Mouse (Mus musculus) intestine, embryonic 16.5 days (tissue): ENCODE measurements at regions not wholly inside any gene's neighbourhood (a gene's known extent, or its start where the extent isn't known, plus 50 kb on each side); places are given as distances from the start of the nearest gene placed in this dataset.
A peak's percentile ranks its signal among the peaks of the same experiment; 100 is the strongest.

Experiments used
- ATAC-seq: fragments of 200-750 bp; cut with Nextera tagmentation; 2 replicates; pipeline ENCODE4 v1.8.0; 2017; ENCODE audit warnings: moderate TSS enrichment, moderate library complexity
- H3K27ac ChIP-seq: fragments of 300-500 bp; sonication (generic); 2 replicates; pipeline ENCODE4 v1.5.1; 2014; ENCODE audit warnings: mild to moderate bottlenecking, low read length
- H3K27me3 ChIP-seq: fragments of 300-500 bp; sonication (generic); replicated peaks from 2 replicates; pipeline ENCODE4 v1.6.1; 2014; ENCODE audit warnings: low read length, control low read depth, mixed read lengths; ENCODE audit not compliant: control insufficient read depth, insufficient read depth
- H3K36me3 ChIP-seq: fragments of 300-500 bp; sonication (generic); 2 replicates; pipeline ENCODE4 v1.6.1; 2014; ENCODE audit warnings: low read length, control low read depth; ENCODE audit not compliant: control insufficient read depth, insufficient read depth
- H3K4me1 ChIP-seq: fragments of 300-500 bp; sonication (generic); 2 replicates; pipeline ENCODE4 v1.6.1; 2014; ENCODE audit warnings: low read length, control low read depth, mixed read lengths; ENCODE audit not compliant: control insufficient read depth, insufficient read depth
- H3K4me2 ChIP-seq: fragments of 300-500 bp; sonication (generic); 2 replicates; pipeline ENCODE4 v1.6.1; 2014; ENCODE audit warnings: low read depth, low read length, control low read depth
- H3K4me3 ChIP-seq: fragments of 300-500 bp; sonication (generic); 2 replicates; pipeline ENCODE4 v1.5.1; 2014; ENCODE audit warnings: mild to moderate bottlenecking, low read length
- H3K9ac ChIP-seq: fragments of 300-500 bp; sonication (generic); 2 replicates; pipeline ENCODE4 v1.6.1; 2014; ENCODE audit warnings: low read depth, low read length
- H3K9me3 ChIP-seq: fragments of 300-500 bp; sonication (generic); 2 replicates; pipeline ENCODE4 v1.6.1; 2016; ENCODE audit warnings: low read length, control low read depth; ENCODE audit not compliant: control insufficient read depth
- WGBS: fragments of 180-500 bp; shearing (Covaris S2); extraction: QIAGEN DNeasy Blood & Tissue Kit; methylation state at CpG from one replicate; pipeline ENCODE4 v1.1.7; 2014; 5-methylcytosine and 5-hydroxymethylcytosine counted together

DNA sequence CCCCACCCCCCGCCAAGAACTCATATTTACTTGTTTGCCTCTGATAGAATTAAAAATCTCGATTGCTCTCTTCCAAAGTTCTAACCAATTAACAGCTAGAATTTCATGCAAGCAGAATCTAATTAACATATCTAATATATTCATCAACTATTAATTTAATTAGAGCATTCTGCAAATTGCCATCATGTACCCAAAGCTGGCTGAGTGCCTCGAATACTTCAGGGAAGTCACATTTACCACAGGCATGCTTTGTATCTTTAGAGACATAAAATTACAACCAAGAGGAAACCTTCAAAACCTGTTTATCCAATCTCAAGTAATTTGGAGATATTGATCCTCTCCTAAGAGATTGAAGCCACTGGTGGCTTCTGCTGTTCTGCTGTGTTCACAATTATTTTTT is 401.6 kb upstream of the Nmur2 start:
- 66% methylated on average over 3 of the region's 3 CpGs for WGBS
- ATAC-seq, result no peak
- no peak overlapping the region for H3K27ac ChIP-seq

DNA sequence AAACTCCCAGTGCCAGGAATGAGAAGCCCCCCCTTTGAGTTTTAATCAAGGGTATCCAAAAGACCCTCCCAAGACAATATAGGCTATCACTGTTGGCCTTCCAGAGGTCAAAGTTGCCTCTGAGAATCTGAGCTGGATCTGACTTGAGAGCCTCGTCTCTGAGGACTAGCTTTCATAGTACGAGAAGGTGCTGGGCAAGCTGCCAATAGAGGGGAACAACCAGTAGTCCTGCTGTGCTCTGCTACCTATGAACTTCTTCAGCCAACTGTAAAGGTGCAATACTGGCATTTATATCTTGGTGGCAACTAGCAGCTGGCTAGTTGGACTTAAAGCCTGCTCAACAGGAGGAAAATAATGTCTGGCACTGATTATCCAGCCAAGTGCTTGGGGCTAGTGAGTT is 400.3 kb upstream of the Nmur2 start:
- ATAC-seq, result no peak
- 53% methylated on average over 2 of the region's 2 CpGs for WGBS
- Histone ChIP-seq H3K9ac (no peak overlapping the region), H3K27me3 (no peaks in the 10 kb centered on the region), H3K4me3 (no peak overlapping the region), H3K36me3 (no peaks in the 10 kb centered on the region), H3K4me2 (no peak overlapping the region), H3K27ac (no peak overlapping the region), H3K9me3 (no peaks in the 10 kb centered on the region), H3K4me1 (no peaks in the 10 kb centered on the region)

More for the DNA sequence above, 401.6 kb upstream of the Nmur2 start:
- H3K9ac ChIP-seq, result no peak overlapping the region
- H3K27me3 ChIP-seq, result no peaks in the 10 kb centered on the region
- H3K4me3 ChIP-seq, result no peak overlapping the region
- H3K9me3 ChIP-seq, result no peaks in the 10 kb centered on the region
- H3K36me3 ChIP-seq, result no peaks in the 10 kb centered on the region
- no peak overlapping the region for H3K4me2 ChIP-seq
- H3K4me1 ChIP-seq, result no peaks in the 10 kb centered on the region

DNA sequence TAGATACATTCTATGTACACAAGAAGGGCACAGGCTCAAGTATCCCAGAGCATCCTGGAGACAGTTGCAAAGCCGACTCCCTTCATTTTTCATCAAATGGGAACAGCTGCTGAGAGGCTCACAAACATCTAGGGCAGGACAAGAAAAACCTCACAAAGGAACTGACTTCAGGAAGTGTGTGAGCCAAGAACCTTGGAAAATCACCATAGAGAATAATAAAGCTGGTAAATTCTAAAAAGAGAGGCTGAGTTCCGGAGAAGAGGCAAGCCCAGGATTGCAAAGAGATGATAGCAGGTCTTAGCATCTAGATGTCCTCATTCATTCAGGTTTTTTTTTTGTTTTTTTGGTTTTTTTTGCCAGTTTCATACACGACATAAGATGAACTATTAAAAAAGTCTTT is 390.3 kb upstream of the Nmur2 start:
- 74% methylated on average over 3 of the region's 3 CpGs for WGBS
- Histone ChIP-seq H3K27me3 (no peaks in the 10 kb centered on the region), H3K4me1 (no peaks in the 10 kb centered on the region), H3K36me3 (no peaks in the 10 kb centered on the region), H3K27ac (no peak overlapping the region), H3K9me3 (no peaks in the 10 kb centered on the region), H3K4me3 (no peak overlapping the region), H3K4me2 (no peak overlapping the region), H3K9ac (no peak overlapping the region)
- no peak for ATAC-seq

DNA sequence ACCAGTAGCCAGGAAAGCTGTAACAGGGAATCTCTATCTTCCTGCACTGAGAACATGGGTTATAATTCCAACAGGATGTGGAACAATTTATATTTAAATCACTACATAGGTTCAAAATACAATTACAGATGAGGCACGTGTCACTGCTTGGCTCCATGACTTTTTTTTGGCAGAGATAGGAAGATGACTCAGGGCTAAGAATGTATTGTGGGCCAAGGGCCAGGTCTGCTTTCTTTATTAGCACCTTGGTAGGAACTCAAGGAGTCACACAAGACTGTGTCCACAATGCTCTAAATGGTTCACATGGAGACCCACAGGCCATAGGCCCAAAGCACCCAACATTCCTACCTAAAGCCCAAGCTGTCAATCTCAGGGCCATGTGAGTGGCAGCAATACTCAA is 344.0 kb upstream of the Nmur2 start:
- H3K9me3 ChIP-seq, result no peaks in the 10 kb centered on the region
- no peak for ATAC-seq
- H3K36me3 ChIP-seq, result no peaks in the 10 kb centered on the region
- no peak overlapping the region for H3K4me3 ChIP-seq
- no peaks in the 10 kb centered on the region for H3K27me3 ChIP-seq
- H3K27ac ChIP-seq, result no peak overlapping the region
- no peaks in the 10 kb centered on the region for H3K4me1 ChIP-seq
- H3K9ac ChIP-seq, result no peak overlapping the region
- no peak overlapping the region for H3K4me2 ChIP-seq
- 56% methylated on average over 1 of the region's 1 CpGs for WGBS

DNA sequence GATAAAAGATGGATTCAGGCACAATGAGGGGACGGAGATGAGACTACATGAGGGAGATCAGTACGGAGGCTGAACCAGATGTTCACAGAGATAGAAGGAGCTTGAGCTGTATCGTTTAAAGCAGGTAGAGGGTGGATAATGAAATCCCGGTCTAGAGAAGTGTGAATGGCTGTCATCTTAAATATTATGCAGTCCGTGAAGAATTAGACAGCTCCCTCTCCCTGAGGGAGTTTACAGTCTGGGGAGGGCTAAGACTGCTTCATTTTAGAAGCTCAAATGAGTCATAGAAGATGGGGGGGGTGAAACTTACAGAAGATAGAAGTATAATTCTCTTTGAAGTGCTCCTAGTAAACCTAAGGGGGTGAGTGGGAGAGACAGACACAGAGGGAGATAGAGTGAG is 336.7 kb upstream of the Nmur2 start:
- WGBS, result 72% methylated on average over 5 of the region's 5 CpGs
- Histone ChIP-seq H3K36me3 (no peaks in the 10 kb centered on the region), H3K4me2 (no peak overlapping the region), H3K4me3 (no peak overlapping the region), H3K27ac (no peak overlapping the region), H3K27me3 (no peaks in the 10 kb centered on the region), H3K9ac (no peak overlapping the region), H3K4me1 (no peaks in the 10 kb centered on the region), H3K9me3 (no peaks in the 10 kb centered on the region)
- ATAC-seq, result no peak

DNA sequence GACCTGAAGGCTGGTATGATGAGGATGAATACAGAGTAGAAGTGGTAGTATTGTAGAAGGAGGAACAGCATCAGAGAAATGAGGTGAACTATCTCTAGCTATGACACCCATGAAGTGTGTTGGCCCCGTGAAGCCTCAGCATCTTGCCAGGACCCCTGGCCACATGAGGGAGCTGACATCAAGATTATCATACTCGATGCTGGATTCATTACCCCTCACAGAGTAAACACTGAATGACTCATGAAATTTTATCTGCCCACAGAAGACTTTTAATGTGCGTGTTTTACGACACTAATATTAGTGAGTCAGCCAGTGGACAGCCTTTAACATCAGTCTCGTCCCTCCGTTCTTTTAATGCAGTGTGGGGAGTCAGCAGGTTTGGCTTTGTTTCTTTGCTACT is 333.5 kb upstream of the Nmur2 start:
- H3K27me3 ChIP-seq, result no peaks in the 10 kb centered on the region
- no peak overlapping the region for H3K4me3 ChIP-seq
- H3K9ac ChIP-seq, result no peak overlapping the region
- no peak overlapping the region for H3K27ac ChIP-seq
- H3K4me2 ChIP-seq, result no peak overlapping the region
- no peaks in the 10 kb centered on the region for H3K36me3 ChIP-seq
- no peaks in the 10 kb centered on the region for H3K4me1 ChIP-seq
- no peaks in the 10 kb centered on the region for H3K9me3 ChIP-seq
- ATAC-seq, result no peak
- WGBS, result 41% methylated on average over 6 of the region's 6 CpGs

DNA sequence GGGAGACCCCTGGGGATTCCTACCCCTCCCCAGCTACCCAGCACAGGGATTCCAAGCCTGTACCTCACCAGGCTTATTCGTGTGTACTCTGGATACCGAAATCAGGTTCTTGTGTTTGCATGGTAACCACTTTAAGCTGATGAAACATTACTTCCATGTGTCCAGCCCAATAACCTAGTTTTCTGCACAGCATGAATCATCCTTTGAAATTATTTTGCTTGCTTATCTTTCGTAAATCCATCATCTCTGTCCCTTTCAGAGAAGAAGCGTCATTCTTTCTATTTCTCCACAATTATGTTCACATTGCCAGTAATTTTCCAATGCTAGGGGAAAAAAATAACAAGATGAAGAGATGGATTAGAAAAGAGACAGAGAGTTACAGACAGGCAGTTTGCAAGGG is 332.8 kb upstream of the Nmur2 start:
- H3K27me3 ChIP-seq, result no peaks in the 10 kb centered on the region
- no peak overlapping the region for H3K4me2 ChIP-seq
- no peak overlapping the region for H3K27ac ChIP-seq
- WGBS, result 79% methylated on average over 4 of the region's 4 CpGs
- H3K4me3 ChIP-seq, result no peak overlapping the region
- no peaks in the 10 kb centered on the region for H3K9me3 ChIP-seq
- no peaks in the 10 kb centered on the region for H3K4me1 ChIP-seq
- ATAC-seq, result no peak
- H3K9ac ChIP-seq, result no peak overlapping the region
- H3K36me3 ChIP-seq, result no peaks in the 10 kb centered on the region

DNA sequence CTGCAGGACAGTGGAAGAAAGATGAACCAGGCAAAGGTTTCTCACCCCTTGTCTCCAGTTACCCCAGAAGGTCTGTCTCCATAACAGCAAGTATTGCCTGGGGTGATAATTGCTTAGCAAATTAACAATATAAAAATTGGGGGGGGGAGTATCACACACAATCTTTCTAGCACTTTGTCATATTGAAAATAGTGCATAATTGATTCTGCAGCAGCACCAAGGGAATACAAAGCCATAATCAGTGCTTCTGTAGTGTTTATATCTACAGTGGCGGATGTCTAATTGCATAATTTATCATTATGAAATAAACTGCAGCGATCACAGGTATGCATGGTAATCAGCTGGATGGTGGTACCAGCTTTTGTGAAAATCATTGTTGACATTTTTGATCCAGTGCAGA is 316.9 kb upstream of the Nmur2 start:
- no peaks in the 10 kb centered on the region for H3K4me1 ChIP-seq
- no peak overlapping the region for H3K9ac ChIP-seq
- no peaks in the 10 kb centered on the region for H3K27me3 ChIP-seq
- H3K9me3 ChIP-seq, result no peaks in the 10 kb centered on the region
- no peak overlapping the region for H3K4me2 ChIP-seq
- H3K36me3 ChIP-seq, result no peaks in the 10 kb centered on the region
- 63% methylated on average over 2 of the region's 2 CpGs for WGBS
- H3K27ac ChIP-seq, result no peak overlapping the region
- no peak for ATAC-seq
- H3K4me3 ChIP-seq, result no peak overlapping the region

DNA sequence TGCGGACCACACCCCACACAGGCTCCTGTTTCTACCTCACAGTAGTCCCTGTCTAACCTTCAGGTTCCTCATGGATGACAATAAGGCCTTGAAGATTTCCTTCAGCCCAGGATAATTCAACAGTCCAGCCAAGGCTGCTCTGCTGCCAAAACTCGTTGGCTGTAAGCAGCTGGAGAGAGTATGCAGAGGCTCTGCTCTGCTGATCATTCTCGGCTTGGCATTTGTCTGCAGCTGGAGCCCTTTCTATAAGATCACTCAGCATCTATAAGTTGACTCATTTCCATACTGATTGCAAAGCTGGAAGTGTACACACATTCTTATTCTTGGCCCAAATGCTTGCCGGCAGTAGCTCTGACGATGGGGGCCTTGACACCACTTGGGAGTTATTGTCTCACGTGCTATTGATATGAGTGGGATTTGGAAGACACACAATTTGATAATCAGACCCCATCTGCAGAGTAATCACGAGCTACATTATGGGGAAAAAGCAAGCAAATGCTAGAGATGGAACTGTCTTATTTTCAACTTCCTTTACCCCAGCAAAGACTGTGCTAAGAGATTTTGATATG is 311.1 kb upstream of the Nmur2 start:
- Histone ChIP-seq H3K4me2 (no peak overlapping the region), H3K27me3 (no peaks in the 10 kb centered on the region), H3K36me3 (no peaks in the 10 kb centered on the region), H3K4me3 (no peak overlapping the region), H3K9ac (no peak overlapping the region), H3K27ac (no peak overlapping the region), H3K9me3 (no peaks in the 10 kb centered on the region), H3K4me1 (no peaks in the 10 kb centered on the region)
- 57% methylated on average over 7 of the region's 7 CpGs for WGBS
- ATAC-seq, result 0 out of 2 replicates have a peak, but pooled peaks have one; percentile 26

DNA sequence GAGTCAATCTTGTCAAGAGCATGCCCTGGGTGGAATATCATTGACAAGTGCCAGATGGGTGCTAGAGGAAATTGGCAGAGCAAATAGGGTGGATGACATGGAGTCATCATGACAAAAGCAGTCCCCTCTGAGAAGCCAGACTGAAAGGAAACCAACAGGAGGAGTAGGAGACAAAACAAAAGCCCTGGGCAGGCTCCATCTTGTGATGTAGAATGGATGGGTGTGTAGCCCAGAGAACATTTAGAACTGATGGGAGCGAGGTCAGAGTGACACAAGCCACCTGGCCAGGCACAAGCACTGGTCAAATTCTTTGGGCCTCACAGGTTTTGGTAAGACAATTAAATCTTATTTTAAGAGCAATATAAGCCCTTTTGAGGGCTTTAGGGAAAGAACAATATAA is 310.4 kb upstream of the Nmur2 start:
- no peak for ATAC-seq
- no peaks in the 10 kb centered on the region for H3K27me3 ChIP-seq
- H3K4me1 ChIP-seq, result no peaks in the 10 kb centered on the region
- H3K9me3 ChIP-seq, result no peaks in the 10 kb centered on the region
- WGBS, result 67% methylated on average over 1 of the region's 1 CpGs
- H3K27ac ChIP-seq, result no peak overlapping the region
- no peak overlapping the region for H3K4me2 ChIP-seq
- H3K4me3 ChIP-seq, result no peak overlapping the region
- H3K9ac ChIP-seq, result no peak overlapping the region
- H3K36me3 ChIP-seq, result no peaks in the 10 kb centered on the region
